Mouse (Mus musculus): ENCODE measurements at regions not wholly inside any gene's neighbourhood (a gene's known extent, or its start where the extent isn't known, plus 50 kb on each side); places are given as distances from the start of the nearest gene placed in this dataset.

DNA sequence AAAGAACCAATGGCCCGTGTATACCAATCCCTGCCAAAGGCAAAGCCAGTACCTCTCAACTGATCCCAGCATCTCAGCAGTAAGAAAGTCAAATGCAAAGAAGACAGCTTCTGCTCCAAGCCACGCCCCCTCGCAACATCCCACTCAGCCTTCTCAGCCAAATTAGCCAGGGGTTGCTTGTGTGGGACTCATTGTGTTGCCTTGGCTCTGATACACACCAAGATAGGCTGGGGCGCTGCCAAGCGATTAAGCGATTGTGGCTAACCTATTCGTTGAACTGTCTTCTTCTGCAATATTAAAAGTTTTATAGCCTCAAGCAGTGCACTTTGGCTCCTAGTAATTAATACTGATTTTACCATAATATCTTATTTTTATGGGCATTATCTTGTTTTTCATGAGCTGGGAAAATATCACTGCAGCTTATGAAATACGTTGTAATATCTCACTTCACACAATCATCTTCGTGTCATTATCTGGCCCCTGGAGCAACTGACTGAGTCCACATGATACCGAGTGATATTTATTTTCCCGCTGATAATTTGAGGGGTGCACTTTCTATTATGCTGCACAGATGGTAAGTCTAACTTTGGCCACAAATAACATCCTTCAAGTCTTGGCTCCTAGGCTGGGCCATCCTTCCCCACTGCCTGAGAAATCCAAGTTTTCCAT lies 129.3 kb downstream of the Gm4791 start:
- TF ChIP-seq POLR2A (IDR thresholded peaks at IDR 0.05; ENCODE audit: extremely low read depth, insufficient read depth, low read length) (no peak), CTCF (IDR thresholded peaks at IDR 0.05; ENCODE audit: low read depth, low read length) (no peak)
